Mouse (Mus musculus): ENCODE data around the gene Aco2.

Aco2 gene

DNA sequence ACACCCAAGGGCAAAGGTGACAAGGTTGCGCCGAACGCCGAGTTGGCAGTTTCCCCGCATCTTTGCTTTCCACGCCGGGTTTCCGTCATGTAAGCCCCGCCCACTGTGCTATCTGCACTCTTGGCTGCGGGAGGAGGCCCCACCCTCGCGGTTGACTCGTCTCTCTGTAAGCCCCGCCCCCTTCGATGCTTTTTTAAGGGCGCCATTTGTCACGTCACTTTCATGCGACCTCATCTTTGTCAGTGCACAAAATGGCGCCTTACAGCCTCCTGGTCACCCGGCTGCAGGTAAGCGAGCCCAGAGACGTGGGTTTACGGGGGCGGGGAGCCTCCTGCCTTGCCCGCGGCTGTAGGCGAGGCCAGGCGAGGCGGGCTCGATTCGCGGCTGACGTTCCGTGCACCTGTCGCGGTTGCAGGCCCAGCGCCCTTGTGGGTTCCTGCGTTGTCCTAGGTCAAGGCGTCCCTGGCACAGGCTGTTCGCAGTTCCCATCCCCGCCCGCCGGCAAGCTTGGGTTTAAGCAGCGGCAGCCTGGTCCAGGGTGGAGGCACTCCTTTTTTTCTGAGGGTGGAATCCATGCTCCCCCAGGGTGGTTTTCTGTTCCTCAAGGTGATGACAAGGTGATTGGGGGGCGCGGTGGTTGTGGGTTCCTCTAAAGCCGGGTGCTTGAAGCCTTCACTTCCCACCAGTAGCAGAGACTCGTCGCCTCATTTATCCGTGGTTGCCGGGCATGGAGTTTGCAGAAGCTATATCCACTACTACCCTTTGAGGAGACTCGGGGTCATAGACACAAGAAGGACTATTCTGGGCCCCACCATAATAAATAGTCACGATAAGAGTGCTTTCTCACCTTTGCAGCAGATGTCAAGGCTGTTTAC is at the start of gene Aco2:
Aco2 (plus strand) TSS at position 48 of the 875 bp plus-strand sequence.
- DNase-seq (ENCODE audit: low spot score in 2 of 2): peak; percentile 99

DNA sequence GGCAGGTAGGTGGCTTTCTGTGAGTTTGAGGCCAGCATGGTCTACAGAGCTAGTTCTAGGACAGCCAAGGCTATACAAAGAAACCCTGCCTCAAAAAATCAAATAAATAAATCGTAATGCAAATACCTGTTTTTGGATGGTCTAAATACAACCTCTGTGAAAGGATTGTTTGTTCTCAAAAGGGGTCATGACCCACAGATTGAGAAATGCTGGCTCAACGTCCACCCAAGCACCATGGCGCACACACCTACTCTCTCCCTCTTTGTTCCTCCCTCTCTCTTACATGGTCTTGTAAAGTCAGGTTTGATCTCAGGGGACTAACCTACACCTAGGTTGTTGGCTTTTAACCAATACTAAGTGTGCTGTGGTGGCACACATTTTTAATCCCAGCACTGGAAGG is 49.5 kb upstream of the Aco2 start:
- DNase-seq (ENCODE audit: low spot score in 2 of 2): no peak

DNA sequence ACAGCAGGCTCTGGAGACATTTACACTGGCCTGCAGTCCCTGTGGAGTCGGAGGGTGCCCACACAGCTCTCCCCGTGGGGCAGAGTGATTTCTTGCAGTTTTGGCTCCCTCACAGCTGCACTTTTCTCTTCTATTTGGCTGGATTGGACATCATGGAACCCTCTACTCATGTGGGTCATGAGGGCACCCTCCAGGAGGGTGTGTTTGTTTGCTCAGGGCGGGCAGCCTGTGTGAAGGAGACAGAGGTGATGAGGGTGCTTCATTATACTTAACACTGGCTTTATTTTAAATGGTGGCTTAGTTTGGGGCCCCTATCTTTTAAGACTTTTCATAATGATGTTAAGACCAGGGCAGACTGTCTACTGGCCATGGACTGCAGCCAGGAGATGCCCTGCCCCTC is 47.3 kb upstream of the Aco2 start:
- no peak for DNase-seq (ENCODE audit: low spot score in 2 of 2)

DNA sequence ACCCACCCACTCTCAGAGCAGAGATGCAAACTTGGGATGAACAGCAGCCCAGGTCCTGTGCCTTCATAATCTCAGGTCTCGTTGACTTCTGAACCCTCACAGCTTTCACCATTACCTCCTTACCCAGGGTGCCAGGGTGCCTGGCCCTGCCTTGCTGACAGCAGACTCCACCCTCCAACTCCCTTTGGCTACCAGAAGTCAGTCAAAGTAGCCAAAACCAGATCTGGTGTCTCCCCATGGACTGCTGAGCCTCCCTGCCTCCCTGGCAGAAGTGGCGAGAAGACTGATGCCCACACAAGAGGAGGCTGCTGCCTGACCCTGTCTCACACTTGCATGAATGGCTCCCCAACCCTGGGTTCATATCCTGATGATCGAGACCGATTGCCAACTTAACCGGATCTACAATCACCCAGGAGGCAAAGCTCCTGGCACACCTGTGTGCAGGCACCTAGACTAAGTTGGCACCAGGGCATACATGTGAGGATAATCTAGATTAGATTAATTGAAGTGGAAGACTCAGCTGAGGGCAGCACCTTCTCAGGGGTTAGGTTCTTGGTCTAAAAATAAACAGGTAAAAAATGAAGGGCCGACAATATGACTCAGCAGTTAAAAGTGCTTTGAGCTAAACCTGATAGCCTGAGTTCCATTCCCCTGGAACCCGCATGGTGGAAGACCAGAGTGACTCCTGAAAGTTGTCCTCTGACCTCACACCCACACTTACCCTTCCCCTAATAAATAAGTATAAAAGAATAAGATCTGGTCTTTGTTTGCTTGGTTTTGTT is 43.5 kb upstream of the Aco2 start:
- DNase-seq (ENCODE audit: low spot score in 2 of 2): no peak

DNA sequence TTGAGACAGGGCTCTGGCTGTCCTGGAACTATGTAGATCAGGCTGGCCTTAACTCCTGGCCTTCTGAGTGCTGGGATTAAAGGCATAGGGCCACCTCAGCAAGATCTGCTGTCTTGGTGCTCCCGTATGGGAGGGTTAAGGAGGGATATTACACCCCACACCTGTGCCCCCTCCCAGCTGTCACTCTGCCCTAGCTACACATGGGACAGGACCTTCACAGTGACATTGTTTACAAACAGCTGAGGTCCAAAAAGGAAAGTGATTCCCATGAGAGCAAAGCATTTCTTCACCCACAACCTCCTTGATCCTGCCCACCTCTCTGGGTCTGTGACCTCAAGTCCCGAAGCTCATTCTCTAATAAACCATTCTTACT is 42.9 kb upstream of the Aco2 start:
- DNase-seq (ENCODE audit: low spot score in 2 of 2): no peak

GRCm38 (mm10) chr15:81830530-81830929 is 41.6 kb upstream of the Aco2 start:
- no peak for DNase-seq (ENCODE audit: low spot score in 2 of 2)

DNA sequence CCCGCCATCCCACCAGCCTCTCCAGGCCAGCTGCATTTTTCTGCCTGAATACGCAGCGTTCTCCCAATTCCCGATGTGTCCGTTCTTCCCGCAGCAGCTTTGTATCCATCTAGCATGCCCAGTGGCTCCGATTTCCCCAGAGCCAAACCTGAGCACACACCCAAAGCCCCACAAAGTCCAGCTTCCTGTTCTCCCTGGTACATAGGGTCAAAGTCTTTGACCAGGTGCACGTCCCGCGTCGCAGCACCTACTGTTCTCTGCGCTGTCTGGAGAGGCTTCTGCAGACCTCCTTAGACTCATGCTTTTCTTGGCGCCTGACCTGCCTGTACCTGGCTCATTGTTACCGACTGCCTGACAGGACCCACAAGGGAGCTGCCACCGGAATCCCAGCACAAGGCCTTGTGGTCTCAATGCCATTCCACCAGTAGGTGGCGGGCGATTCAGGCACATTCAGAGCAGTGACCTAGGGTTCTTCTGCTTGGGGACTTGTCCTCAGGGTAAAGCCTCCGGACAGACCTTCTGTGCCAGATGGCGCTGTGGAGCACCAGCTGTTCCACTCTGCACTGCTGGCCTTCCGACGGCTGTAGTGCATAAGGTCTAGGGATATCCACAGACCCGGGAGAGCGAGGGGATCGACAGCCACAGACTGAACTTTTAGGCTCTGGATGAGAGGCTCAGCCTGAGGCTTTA is 40.8 kb upstream of the Aco2 start:
- peak; percentile 83 to 90 for DNase-seq (ENCODE audit: low spot score in 2 of 2)

- no peak for DNase-seq (ENCODE audit: low spot score in 2 of 2)
These were observed 39.9 kb upstream of the Aco2 start for GRCm38 (mm10) chr15:81832219-81832618.

GRCm38 (mm10) chr15:81833481-81833880 is 38.6 kb upstream of the Aco2 start:
- DNase-seq (ENCODE audit: low spot score in 2 of 2): no peak

DNA sequence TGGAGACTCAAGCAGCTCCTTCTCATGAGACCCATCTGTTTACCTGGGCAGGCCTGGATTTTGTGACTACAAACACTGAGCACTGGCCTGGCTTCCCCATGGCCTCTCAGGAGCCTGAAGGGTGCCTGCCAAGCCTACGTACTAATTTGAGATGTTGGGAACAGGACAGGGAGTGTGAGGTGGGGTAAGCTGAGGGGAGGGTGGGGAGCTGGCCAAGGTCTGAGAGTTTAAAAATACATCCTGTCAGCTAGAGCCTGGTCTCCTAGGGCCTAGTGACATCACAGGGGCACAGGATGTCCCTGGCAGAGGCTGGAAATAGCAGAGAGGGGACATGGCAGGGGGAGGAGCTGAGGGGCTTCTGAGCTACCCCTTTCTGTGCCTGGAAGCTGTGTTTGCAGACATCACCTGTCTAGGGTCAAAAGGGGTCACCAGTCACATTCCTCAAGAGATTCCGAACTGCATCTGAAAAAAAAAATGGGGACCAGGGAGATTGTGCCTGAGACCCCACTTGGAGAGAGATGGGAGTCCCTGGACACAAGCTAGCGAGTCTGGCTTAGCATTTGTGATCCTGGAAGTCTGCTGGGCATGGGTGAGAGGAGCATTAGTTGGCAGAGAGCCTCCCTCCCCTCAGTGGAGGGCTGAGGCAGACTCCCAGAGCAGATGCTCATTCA is 37.8 kb upstream of the Aco2 start:
- no peak for DNase-seq (ENCODE audit: low spot score in 2 of 2)

DNA sequence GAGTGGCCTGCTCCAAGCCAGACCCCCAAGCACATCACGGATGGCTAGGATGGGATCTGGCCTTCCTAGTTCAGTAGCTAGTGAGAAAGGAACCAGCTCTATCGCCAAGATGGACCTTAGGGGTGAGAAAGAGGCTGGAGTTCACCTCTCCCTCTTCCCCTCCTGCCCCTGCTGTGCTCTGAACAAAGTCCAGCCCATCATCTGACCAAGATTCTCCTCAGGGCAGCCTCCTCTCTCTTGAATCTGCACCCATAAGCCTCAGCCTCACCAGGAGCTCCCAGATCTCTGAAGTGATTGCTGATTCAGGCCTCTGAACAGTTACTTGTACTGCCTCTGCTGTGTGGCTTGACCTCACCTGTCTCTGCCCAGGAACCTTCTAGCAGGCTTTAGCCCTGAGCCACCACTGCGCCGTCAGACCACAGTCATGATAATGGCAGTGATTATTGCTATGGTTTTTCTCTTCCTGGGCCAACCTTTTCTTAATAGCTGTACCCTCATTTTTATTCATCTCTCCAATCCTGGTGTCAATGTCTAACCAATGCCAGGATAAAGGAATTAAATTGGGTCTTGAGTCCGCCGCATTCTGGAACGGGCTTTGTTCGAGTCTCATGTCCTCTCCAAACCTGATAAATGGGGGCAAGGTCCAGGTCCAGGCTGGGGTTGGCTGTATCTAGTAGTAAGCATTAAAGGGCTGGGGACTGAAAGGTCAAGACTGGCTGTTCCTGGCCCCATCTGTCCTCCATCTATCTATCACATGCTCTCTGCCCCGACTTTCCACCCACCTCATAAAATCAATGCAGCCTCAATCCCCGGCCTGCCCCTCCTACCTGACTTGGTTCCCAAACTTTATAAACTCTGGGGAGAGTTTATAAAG is 36.9 kb upstream of the Aco2 start:
- no peak for DNase-seq (ENCODE audit: low spot score in 2 of 2)

DNA sequence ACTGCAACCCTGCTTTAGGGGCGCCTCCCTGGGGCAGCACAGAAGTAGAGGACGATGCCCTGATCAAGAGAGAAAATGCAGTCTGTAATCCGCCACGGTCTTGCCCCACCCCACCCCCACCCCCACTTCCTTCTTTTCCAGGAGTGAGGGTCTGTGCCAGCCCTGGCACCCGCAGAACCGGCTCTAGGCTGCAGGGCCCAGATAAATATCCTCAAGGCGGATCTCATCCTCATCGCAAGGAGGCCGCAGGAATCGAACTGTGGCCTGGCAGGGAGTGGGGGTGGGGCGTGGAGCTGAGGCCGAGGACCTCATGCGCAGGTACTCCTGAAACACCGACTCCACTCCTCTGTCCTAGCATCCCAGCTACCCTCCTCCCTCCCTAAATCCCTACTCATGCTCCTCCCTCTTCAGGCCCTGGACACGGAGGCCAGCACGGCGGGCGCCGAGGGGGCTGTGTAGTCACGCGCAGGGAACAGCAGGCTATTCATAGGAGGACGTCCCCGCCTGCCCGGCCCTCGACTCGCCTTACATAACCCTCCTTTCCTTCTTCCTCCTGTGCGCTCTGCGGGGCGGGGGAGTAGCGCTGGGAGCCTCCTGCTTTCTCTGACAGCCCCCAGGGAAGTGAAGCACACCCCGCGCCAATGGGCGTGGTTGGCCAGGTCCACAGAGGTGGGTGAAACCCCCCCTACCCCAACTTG is 35.8 kb upstream of the Aco2 start:
- DNase-seq (ENCODE audit: low spot score in 2 of 2): no peak

GRCm38 (mm10) chr15:81836966-81837920 is 34.9 kb upstream of the Aco2 start:
- no peak for DNase-seq (ENCODE audit: low spot score in 2 of 2)

DNA sequence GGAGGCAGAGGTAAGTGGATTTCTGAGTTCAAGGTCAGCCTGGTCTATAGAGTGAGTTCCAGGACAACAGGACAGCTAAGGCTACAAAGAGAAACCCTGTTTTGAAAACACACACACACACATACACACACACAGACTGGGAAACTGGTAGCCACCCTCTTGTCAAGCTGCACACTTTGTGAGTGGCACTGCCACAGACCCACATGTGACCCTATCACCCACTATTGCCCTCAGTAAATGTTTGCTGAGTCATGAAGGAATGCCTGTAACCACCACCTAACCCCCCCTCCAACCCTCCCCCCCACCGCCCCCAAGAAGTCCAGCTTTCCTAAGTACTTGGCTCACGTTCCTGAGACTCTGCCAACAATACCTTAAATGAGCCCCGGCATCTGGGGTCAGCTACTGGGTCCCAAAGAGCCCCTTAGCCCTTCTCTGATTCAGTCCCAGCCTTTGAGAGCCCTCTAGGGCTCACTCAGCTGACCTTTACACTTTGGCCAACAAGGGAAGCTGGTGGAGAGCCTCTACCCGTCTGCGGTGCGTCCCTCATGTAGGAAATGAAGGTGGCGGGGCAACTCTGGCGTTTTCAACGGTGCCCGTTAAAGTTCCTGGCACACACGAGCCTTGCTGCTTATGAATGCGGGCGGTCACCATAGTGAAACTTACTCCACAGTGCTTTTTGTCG is 33.4 kb upstream of the Aco2 start:
- no peak for DNase-seq (ENCODE audit: low spot score in 2 of 2)

- DNase-seq (ENCODE audit: low spot score in 2 of 2): no peak
These were observed 32.5 kb upstream of the Aco2 start for GRCm38 (mm10) chr15:81839634-81840033.

DNA sequence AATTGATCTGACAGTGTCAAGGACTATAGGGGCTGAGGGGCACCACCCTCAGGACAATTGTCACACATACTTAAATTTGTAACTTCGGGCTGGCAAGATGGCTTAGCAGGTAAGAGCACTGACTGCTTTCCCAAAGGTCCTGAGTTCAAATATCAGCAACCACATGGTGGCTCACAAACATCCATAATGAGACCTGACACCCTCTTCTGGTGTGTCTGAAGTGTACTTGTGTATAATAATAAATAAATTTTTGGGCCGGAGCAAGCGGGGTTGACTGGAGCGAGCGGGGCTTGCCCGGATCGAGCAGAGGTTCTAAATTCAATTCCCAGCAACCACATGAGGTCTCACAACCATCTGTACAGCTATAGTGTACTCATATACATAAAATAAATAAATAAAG is 31.8 kb upstream of the Aco2 start:
- no peak for DNase-seq (ENCODE audit: low spot score in 2 of 2)

- DNase-seq (ENCODE audit: low spot score in 2 of 2): no peak
These were observed 29.8 kb upstream of the Aco2 start for GRCm38 (mm10) chr15:81842275-81842674.

- DNase-seq (ENCODE audit: low spot score in 2 of 2): no peak
These were observed 27.0 kb upstream of the Aco2 start for GRCm38 (mm10) chr15:81845033-81845625.

Data from natural killer cell, adult 2 months (primary cell).